Mouse (Mus musculus) forebrain, postnatal 0 days (tissue): ENCODE measurements around the gene Gm13285. TPM values are rescaled to one million over a fixed set of nuclear protein-coding genes. Genes with fewer than 3 reads are reported as not detected.
A peak's percentile ranks its signal among the peaks of the same experiment; 100 is the strongest.
"Not testable (repeated sequence)": the region's sequence is repeated elsewhere in the genome, so short reads cannot be mapped to it uniquely, and the experiment has no call there.

Experiments
- ATAC-seq: fragments of 200-750 bp; cut with Nextera tagmentation; 2 replicates; pipeline ENCODE4 v1.8.0; 2017; ENCODE audit warnings: mild to moderate bottlenecking, moderate library complexity
- DNase-seq: peaks from one replicate; pipeline ENCODE4 v3.0.0-alpha.2; 2015
- H3K27ac ChIP-seq: fragments of 300-500 bp; sonication (generic); 2 replicates; pipeline ENCODE4 v1.5.1; 2014; ENCODE audit warnings: low read depth, mild to moderate bottlenecking, antibody characterized with exemption, low read length, moderate library complexity, mixed read lengths
- H3K27me3 ChIP-seq: fragments of 300-500 bp; sonication (generic); 2 replicates; pipeline ENCODE4 v1.6.1; 2014; ENCODE audit warnings: mild to moderate bottlenecking, low read length, mixed read lengths; ENCODE audit not compliant: insufficient read depth
- H3K36me3 ChIP-seq: fragments of 300-500 bp; sonication (generic); 2 replicates; pipeline ENCODE4 v1.6.1; 2014; ENCODE audit warnings: mild to moderate bottlenecking, moderate library complexity; ENCODE audit not compliant: insufficient read depth
- H3K4me1 ChIP-seq: fragments of 300-500 bp; sonication (generic); 2 replicates; pipeline ENCODE4 v1.6.1; 2014; ENCODE audit warnings: antibody characterized with exemption; ENCODE audit not compliant: insufficient read depth
- H3K4me2 ChIP-seq: fragments of 300-500 bp; sonication (generic); 2 replicates; pipeline ENCODE4 v1.6.1; 2014; ENCODE audit warnings: low read depth, mild to moderate bottlenecking, moderate library complexity
- H3K4me3 ChIP-seq: fragments of 300-500 bp; sonication (generic); 2 replicates; pipeline ENCODE4 v1.5.1; 2014; ENCODE audit warnings: low read depth, low read length, mixed read lengths
- H3K9ac ChIP-seq: fragments of 300-500 bp; sonication (generic); 2 replicates; pipeline ENCODE4 v1.6.1; 2014; ENCODE audit warnings: mild to moderate bottlenecking
- H3K9me3 ChIP-seq: fragments of 300-500 bp; sonication (generic); 2 replicates; pipeline ENCODE4 v1.6.1; 2016; ENCODE audit warnings: low read length
- CTCF ChIP-seq: sonication (generic); IDR thresholded peaks from 2 replicates; pipeline ENCODE4 v1.5.1; 2016; ENCODE audit warnings: antibody characterized with exemption, control low read depth, low read depth
- WGBS: fragments of 180-500 bp; shearing (Covaris S2); extraction: QIAGEN DNeasy Blood & Tissue Kit; methylation state at CpG from one replicate; pipeline ENCODE4 v1.1.7; 2014; 5-methylcytosine and 5-hydroxymethylcytosine counted together
- polyA plus RNA-seq: library from polyadenylated mRNA; unstranded; fragments of >200 nt; fragmentation: Nextera tagmentation; extraction: Ambion mirVana; gene quantifications from 2 replicates; pipeline ENCODE4 v1.2.1, GENCODE M21; 2015
- total RNA-seq: library from RNA; depleted of rRNA; stranded (reverse); fragments of >200 nt; gene quantifications from 2 replicates; pipeline ENCODE4 v1.2.3, GENCODE M21; 2014

Gm13285 gene
- total and polyA plus RNA-seq, 2 experiments from 2014 or later = not detected

DNA sequence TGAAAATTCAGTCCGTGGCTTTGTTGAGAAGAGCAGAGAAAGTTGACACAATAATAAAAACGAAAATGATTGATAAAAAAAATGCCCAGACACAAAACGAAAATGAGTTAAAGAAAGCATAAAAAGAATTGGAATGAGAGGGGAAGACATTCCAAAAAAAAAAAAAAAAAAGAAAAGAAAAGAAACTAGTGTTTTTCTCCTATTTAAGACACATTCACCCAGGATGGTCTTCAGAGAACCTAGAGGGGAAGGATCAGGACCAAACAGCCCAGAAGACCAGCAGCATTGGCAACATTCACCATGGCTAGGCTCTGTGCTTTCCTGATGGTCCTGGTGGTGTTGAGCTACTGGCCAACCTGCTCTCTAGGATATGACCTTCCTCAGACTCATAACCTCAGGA, 16.5 kb downstream of the Gm13285 start, which contains the start of gene Ifna7:
TSS of gene Ifna7 (plus strand) at position 301 of the 400 bp plus-strand sequence.
- H3K4me3 ChIP-seq = no peak within 1 kb of the TSS
- no peak within 1 kb of the TSS for H3K27ac ChIP-seq
- no peak for DNase-seq
- H3K4me1 ChIP-seq = no peaks in the 10 kb centered on the region
- H3K36me3 ChIP-seq = no peaks in the 10 kb centered on the region
- H3K9ac ChIP-seq = no peak within 1 kb of the TSS
- TF ChIP-seq CTCF = no peak
- H3K9me3 ChIP-seq = no peaks in the 10 kb centered on the region
- 62% methylated on average over 3 of the region's 3 CpGs for WGBS
- no peaks in the 10 kb centered on the region for H3K27me3 ChIP-seq
- no peak for ATAC-seq
- no peak within 1 kb of the TSS for H3K4me2 ChIP-seq

DNA sequence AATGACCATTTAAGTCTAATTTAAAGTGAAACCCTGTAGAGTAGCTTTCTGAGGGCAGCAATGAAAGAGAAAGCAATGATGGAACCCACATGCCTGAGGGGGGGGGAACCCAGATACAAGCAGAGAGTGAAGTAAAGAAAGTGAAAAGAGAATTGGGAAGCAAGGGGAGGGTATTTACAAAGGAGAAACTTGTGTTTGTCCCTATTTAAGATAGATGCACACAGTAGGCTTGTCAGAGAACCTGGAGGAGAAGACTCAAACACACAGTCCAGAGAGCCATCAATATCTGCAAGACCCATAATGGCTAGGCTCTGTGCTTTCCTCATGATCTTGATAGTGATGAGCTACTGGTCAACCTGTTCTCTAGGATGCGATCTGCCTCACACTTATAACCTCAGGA, 20.2 kb downstream of the Gm13285 start, which contains the start of gene Ifna11:
TSS of gene Ifna11 (plus strand) at position 301 of the 400 bp plus-strand sequence.
- Histone ChIP-seq H3K4me3 (no peak within 1 kb of the TSS), H3K9me3 (no peaks in the 10 kb centered on the region), H3K27ac (no peak within 1 kb of the TSS), H3K36me3 (no peaks in the 10 kb centered on the region), H3K4me1 (no peaks in the 10 kb centered on the region), H3K4me2 (no peak within 1 kb of the TSS), H3K27me3 (no peaks in the 10 kb centered on the region), H3K9ac (no peak within 1 kb of the TSS)
- ATAC-seq = no peak
- no peak for DNase-seq
- WGBS = 92% methylated on average over 1 of the region's 1 CpGs
- TF ChIP-seq CTCF = no peak

DNA sequence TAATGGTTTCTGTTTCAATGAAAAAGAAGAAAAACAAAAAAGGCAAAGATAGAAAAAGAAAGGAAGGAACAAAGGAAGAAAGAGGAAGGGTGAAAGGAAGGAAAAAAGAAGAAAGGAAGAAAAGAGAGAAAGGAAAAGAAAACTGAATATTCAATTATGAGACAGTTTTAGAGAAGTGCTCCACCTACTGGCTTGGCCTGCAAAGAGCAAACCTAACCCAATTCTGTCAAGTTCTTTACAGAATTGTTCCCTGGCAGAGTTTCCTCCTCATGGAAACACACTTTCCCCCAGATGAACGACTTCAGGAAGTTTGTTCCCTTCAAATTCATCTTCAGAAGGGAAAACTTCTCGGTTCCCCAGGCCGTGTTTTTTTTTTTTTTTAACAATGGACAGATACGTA, 23.5 kb downstream of the Gm13285 start:
- Histone ChIP-seq H3K9me3 (no peaks in the 10 kb centered on the region), H3K9ac (no peak overlapping the region), H3K36me3 (no peaks in the 10 kb centered on the region), H3K4me3 (no peak overlapping the region), H3K4me1 (no peaks in the 10 kb centered on the region), H3K27me3 (no peaks in the 10 kb centered on the region), H3K27ac (no peak overlapping the region), H3K4me2 (no peak overlapping the region)
- peak; percentile 69 for TF ChIP-seq CTCF
- ATAC-seq = no peak
- 26% methylated on average over 4 of the region's 4 CpGs for WGBS
- peak; percentile 36 for DNase-seq

DNA sequence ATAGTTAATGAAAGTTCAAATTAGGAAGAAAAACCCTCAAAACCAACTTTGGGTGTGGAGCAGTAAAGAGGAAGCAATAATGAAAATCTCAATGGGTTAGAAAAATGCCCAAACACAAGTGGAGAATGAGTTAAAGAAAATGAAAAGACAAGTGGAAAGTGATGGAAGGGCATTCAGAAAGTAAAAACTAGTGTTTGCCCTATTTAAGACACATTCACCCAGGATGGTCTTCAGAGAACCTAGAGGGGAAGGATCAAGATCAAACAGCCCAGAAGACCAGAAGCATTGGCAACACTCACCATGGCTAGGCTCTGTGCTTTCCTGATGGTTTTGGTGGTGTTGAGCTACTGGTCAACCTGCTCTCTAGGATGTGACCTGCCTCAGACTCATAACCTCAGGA, 27.7 kb downstream of the Gm13285 start, which contains the start of gene Ifna6:
TSS of gene Ifna6 (plus strand) at position 301 of the 400 bp plus-strand sequence.
- not testable (repeated sequence) for H3K27me3 ChIP-seq, H3K27ac ChIP-seq, H3K9me3 ChIP-seq, H3K4me1 ChIP-seq, H3K4me2 ChIP-seq, H3K4me3 ChIP-seq, ATAC-seq, DNase-seq, H3K36me3 ChIP-seq, H3K9ac ChIP-seq

DNA sequence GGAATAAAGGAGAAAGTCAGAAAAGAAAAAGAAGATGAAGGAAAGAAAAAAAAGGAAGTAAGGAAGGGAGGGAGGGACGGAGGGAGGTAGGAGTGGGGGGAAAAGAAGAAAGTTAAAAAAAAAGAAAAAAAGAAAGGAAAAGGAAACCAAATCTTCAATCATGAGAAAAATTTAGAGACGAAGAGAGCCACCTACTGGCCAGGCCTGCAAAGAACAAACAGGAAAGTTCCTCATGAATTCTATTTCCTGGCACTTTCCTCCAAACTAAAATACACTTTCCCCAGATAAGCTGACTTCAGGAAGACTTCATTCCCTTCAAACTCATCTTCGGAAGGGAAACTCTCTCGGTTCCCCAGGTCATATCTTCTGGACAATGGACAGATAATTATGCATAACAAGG, 31.1 kb downstream of the Gm13285 start:
- H3K9me3 ChIP-seq = no peaks in the 10 kb centered on the region
- TF ChIP-seq CTCF = peak; percentile 66
- ATAC-seq = no peak
- 22% methylated on average over 4 of the region's 4 CpGs for WGBS
- H3K27me3 ChIP-seq = no peaks in the 10 kb centered on the region
- H3K9ac ChIP-seq = no peak overlapping the region
- peak; percentile 57 for DNase-seq
- H3K36me3 ChIP-seq = no peaks in the 10 kb centered on the region
- H3K27ac ChIP-seq = no peak overlapping the region
- no peak overlapping the region for H3K4me2 ChIP-seq
- H3K4me1 ChIP-seq = no peaks in the 10 kb centered on the region
- no peak overlapping the region for H3K4me3 ChIP-seq

DNA sequence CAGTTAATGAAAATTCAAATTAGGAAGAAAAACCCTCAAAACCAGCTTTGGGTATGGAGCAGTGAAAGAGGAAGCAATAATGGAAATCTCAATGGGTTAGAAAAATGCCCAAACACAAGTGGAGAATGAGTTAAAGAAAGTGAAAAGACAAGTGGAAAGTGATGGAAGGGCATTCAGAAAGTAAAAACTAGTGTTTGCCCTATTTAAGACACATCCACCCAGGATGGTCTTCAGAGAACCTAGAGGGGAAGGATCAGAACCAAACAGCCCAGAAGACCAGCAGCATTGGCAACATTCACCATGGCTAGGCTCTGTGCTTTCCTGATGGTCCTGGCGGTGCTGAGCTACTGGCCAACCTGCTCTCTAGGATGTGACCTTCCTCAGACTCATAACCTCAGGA, 35.8 kb downstream of the Gm13285 start, which contains the start of gene Ifna5:
TSS of gene Ifna5 (plus strand) at position 301 of the 400 bp plus-strand sequence.
- not testable (repeated sequence) for H3K9me3 ChIP-seq, H3K9ac ChIP-seq, ATAC-seq, DNase-seq, H3K4me1 ChIP-seq, H3K27ac ChIP-seq, H3K36me3 ChIP-seq, H3K27me3 ChIP-seq, H3K4me3 ChIP-seq, H3K4me2 ChIP-seq
- 78% methylated on average over 1 of the region's 1 CpGs for WGBS

DNA sequence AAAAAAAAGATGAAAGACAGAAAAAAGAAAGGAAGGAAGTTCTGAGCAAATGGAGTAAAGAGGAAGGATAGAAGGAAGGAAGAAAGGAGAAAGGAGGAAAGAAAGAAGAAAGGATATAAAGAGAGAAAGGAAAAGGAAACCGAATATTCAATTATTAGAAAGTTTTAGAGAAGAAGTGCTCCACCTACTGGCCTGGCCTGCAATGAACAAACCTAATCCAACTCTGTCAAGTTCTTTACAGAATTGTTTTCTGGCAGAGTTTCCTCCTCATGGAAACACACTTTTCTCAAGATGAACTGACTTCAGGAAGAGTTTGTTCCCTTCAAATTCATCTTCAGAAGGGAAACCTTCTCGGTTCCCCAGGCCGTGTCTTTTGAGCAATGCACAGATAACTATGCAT, 39.4 kb downstream of the Gm13285 start:
- no peak for ATAC-seq
- no peaks in the 10 kb centered on the region for H3K27me3 ChIP-seq
- H3K9ac ChIP-seq = no peak overlapping the region
- no peak for DNase-seq
- no peak overlapping the region for H3K27ac ChIP-seq
- peak; percentile 58 for TF ChIP-seq CTCF
- WGBS = 41% methylated on average over 3 of the region's 3 CpGs
- no peaks in the 10 kb centered on the region for H3K36me3 ChIP-seq
- H3K9me3 ChIP-seq = no peaks in the 10 kb centered on the region
- H3K4me1 ChIP-seq = no peaks in the 10 kb centered on the region
- H3K4me3 ChIP-seq = no peak overlapping the region
- no peak overlapping the region for H3K4me2 ChIP-seq

DNA sequence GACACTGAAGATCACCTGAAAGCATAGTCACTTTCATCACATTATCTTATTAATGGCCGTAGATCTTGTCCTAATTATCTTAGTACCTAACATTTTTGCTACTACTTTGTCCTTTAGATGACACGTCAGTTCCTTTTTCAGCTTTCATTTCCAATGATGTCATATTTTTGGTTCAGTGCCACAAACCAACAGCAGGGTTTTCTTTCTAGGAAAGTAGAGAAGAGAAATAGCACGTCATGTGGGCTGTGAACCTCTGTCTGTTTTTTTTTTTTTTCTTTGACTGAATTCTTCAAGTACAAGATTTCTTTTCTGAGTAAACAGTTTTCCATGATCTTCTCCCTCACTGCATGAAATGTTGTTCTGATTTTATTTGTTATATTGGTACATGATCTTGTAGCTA, 40.6 kb downstream of the Gm13285 start:
- DNase-seq (no peak), ATAC-seq (no peak)
- Histone ChIP-seq H3K4me3 (no peak overlapping the region), H3K9me3 (no peaks in the 10 kb centered on the region), H3K9ac (no peak overlapping the region), H3K4me1 (no peaks in the 10 kb centered on the region), H3K4me2 (no peak overlapping the region), H3K27me3 (no peaks in the 10 kb centered on the region), H3K27ac (no peak overlapping the region), H3K36me3 (no peaks in the 10 kb centered on the region)
- 65% methylated on average over 3 of the region's 3 CpGs for WGBS
- no peak for TF ChIP-seq CTCF
